Mouse (Mus musculus) mouse embryonic stem cell (cell line): Measurements from ENCODE around the gene Klhl29.

Source experiments
- in situ Hi-C, 2 experiments: fragments of 300-500 bp; cut with MboI; formaldehyde crosslinking; loops; 1 replicate in 1 of 2; 3 replicates in 1 of 2; pipeline ENCODE4 v1.14.3; 2019 to 2020; ENCODE audit warnings: low sequenced_read_pairs in 2 of 2, low pct_unique_long_range_greater_than_20kb in 1 of 2, mixed read lengths in 1 of 2; ENCODE audit not compliant: unreplicated experiment in 1 of 2

The Klhl29 gene

GRCm38 (mm10) chr12:5375616-5376461 is at the start of gene Klhl29:
Klhl29 (minus strand) TSS chr12:5375682.
- in situ Hi-C loops: no loop called here

GRCm38 (mm10) chr12:5425276-5425675 is 49.8 kb upstream of the Klhl29 start:
- in situ Hi-C loops: no loop called here

- in situ Hi-C loops: no loop called here
Measured at GRCm38 (mm10) chr12:5415806-5416205, 40.3 kb upstream of the Klhl29 start.

- in situ Hi-C loops: no loop called here
Measured at GRCm38 (mm10) chr12:5413976-5414375, 38.5 kb upstream of the Klhl29 start.

GRCm38 (mm10) chr12:5411761-5412537 is 36.5 kb upstream of the Klhl29 start:
- in situ Hi-C loops: no loop called here

- in situ Hi-C loops: no loop called here
Measured at GRCm38 (mm10) chr12:5411346-5411745, 35.9 kb upstream of the Klhl29 start.

- in situ Hi-C loops: no loop called here
Measured at GRCm38 (mm10) chr12:5410391-5411115, 35.1 kb upstream of the Klhl29 start.

- in situ Hi-C loops: no loop called here
Measured at GRCm38 (mm10) chr12:5407175-5407574, 31.7 kb upstream of the Klhl29 start.

- in situ Hi-C loops: no loop called here
Measured at GRCm38 (mm10) chr12:5397423-5397822, 21.9 kb upstream of the Klhl29 start.

- in situ Hi-C loops: no loop called here
Measured at GRCm38 (mm10) chr12:5395188-5395587, 19.7 kb upstream of the Klhl29 start.

- in situ Hi-C loops: no loop called here
Measured at GRCm38 (mm10) chr12:5387112-5387511, 11.6 kb upstream of the Klhl29 start.

GRCm38 (mm10) chr12:5386688-5387087 is 11.2 kb upstream of the Klhl29 start:
- in situ Hi-C loops: no loop called here

- in situ Hi-C loops: no loop called here
Measured at GRCm38 (mm10) chr12:5381694-5382093, 6.2 kb upstream of the Klhl29 start.

GRCm38 (mm10) chr12:5374684-5375615 is 532 bp downstream of the Klhl29 start:
- in situ Hi-C loops: no loop called here

GRCm38 (mm10) chr12:5374196-5374683 is 1.2 kb downstream of the Klhl29 start:
- in situ Hi-C loops: no loop called here

GRCm38 (mm10) chr12:5373641-5374195 is 1.8 kb downstream of the Klhl29 start:
- in situ Hi-C loops: no loop called here

- in situ Hi-C loops: no loop called here
Measured at GRCm38 (mm10) chr12:5369396-5369795, 6.1 kb downstream of the Klhl29 start.

GRCm38 (mm10) chr12:5364836-5365235 is 10.6 kb downstream of the Klhl29 start:
- in situ Hi-C loops: no loop called here
